Mouse (Mus musculus): ENCODE data around the gene Wbp11. TPM values are rescaled to one million over a fixed set of nuclear protein-coding genes. Genes with fewer than 3 reads are reported as not detected.

Wbp11 gene
- polyA plus RNA-seq, 1 experiment from 2014 or later, result 82.5 TPM

DNA sequence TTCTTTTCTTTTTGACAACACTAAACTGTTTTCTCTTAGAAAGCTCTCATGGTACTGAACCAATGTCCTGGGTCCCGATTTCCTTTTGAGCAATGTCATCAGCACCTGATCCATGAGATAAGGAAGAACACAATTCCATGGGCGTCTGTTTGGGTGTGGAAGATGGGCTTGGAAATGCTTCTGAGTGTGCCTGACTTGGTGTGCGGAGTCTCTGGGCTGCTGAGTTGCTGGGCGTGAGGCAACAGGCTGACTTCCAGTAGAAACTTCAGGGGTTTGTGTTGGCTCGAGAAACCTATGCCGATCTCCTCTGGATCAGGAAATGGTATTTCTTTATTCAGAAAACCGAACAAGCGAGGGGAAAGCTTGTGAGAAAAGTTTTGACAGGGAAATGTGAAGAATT is 58.9 kb downstream of the Wbp11 start:
- no peak for ATAC-seq (ENCODE audit: low FRiP score)
- Histone ChIP-seq H3K4me3 (no peak overlapping the region), H3K4me1 (replicated peaks) (no peaks in the 10 kb centered on the region), H3K36me3 (no peaks in the 10 kb centered on the region), H3K9ac (no peak overlapping the region), H3K4me2 (no peak overlapping the region), H3K27me3 (no peaks in the 10 kb centered on the region), H3K27ac (no peak overlapping the region), H3K9me3 (0 out of 2 replicates have a peak, but pooled peaks cover 4% of the 10 kb centered on the region)
- 89% methylated on average over 8 of the region's 8 CpGs for WGBS

- 0 out of 2 replicates have a peak, but pooled peaks have one; percentile 52 for ATAC-seq (ENCODE audit: low FRiP score)
- Histone ChIP-seq H3K9me3 (no peaks in the 10 kb centered on the region), H3K27ac (no peak overlapping the region), H3K36me3 (no peaks in the 10 kb centered on the region), H3K27me3 (no peaks in the 10 kb centered on the region), H3K9ac (no peak overlapping the region), H3K4me2 (no peak overlapping the region), H3K4me1 (replicated peaks) (no peaks in the 10 kb centered on the region), H3K4me3 (no peak overlapping the region)
- WGBS, result 72% methylated on average over 1 of the region's 1 CpGs
Observed at GRCm38 (mm10) chr6:136763912-136764311, 64.1 kb downstream of the Wbp11 start.

Small RNA genes within 50 kb of the gene (microRNA-seq; reads per million reads assigned to microRNA genes)
- gene Gm44364, result not detected

Other genes starting within 250 kb of the Wbp11 start
- gene Plbd1, start 166.3 kb downstream of the Wbp11 start, polyA plus RNA-seq (2015; fragmentation: Nextera tagmentation; extraction: Ambion mirVana), result 1.4 and 1.8 TPM in 2 replicates
- 0.09 and 0.17 TPM in 2 replicates for gene Gucy2c, start 46.5 kb downstream of the Wbp11 start, polyA plus RNA-seq (2015; fragmentation: Nextera tagmentation; extraction: Ambion mirVana)
- gene Hist4h4, start 23.8 kb downstream of the Wbp11 start, polyA plus RNA-seq (2015; fragmentation: Nextera tagmentation; extraction: Ambion mirVana), result 0.65 and 0.90 TPM in 2 replicates
- 116 and 125 TPM in 2 replicates for gene H2afj, start 20.0 kb downstream of the Wbp11 start, polyA plus RNA-seq (2015; fragmentation: Nextera tagmentation; extraction: Ambion mirVana)
- 1.5 and 2.8 TPM in 2 replicates for gene BC049715, start 607 bp downstream of the Wbp11 start, polyA plus RNA-seq (2015; fragmentation: Nextera tagmentation; extraction: Ambion mirVana)
- gene Smco3, start 7.2 kb upstream of the Wbp11 start, polyA plus RNA-seq (2015; fragmentation: Nextera tagmentation; extraction: Ambion mirVana), result 0.19 and 0.66 TPM in 2 replicates
- gene Art4, start 29.5 kb upstream of the Wbp11 start, polyA plus RNA-seq (2015; fragmentation: Nextera tagmentation; extraction: Ambion mirVana), result 0.13 and 0.39 TPM in 2 replicates
- 13.6 and 16.2 TPM in 2 replicates for gene Mgp, start 47.6 kb upstream of the Wbp11 start, polyA plus RNA-seq (2015; fragmentation: Nextera tagmentation; extraction: Ambion mirVana)
- gene Erp27, start 93.9 kb upstream of the Wbp11 start, polyA plus RNA-seq (2015; fragmentation: Nextera tagmentation; extraction: Ambion mirVana), result not detected in 2 replicates
- gene Pde6h, start 95.6 kb upstream of the Wbp11 start, polyA plus RNA-seq (2015; fragmentation: Nextera tagmentation; extraction: Ambion mirVana), result not detected in 2 replicates
- 16.7 and 19.2 TPM in 2 replicates for gene Arhgdib, start 113.7 kb upstream of the Wbp11 start, polyA plus RNA-seq (2015; fragmentation: Nextera tagmentation; extraction: Ambion mirVana)

Measured in hindbrain, embryonic 13.5 days (tissue).